Mouse (Mus musculus) left cerebral cortex, postnatal 14 days (tissue): ENCODE measurements around the gene Pla2g15. TPM values are rescaled to one million over a fixed set of nuclear protein-coding genes. Genes with fewer than 3 reads are reported as not detected.

Experiments used
- DNase-seq, 2 experiments: peaks; one replicate each; pipeline ENCODE4 v3.0.0; 2021 to 2022; ENCODE audit warnings: low spot score in 2 of 2, mixed read lengths in 1 of 2
- intact Hi-C: fragments of 180-260 bp; cut with DNase I; formaldehyde crosslinking; loops from one replicate; pipeline ENCODE4 v1.15.1; 2025
- total RNA-seq, 2 experiments: library from RNA; stranded (reverse); gene quantifications; 2 replicates each; pipeline ENCODE4 v1.2.3; 2021

Pla2g15 gene
- total RNA-seq, 2 experiments from 2014 or later = 23.0 to 25.3 TPM

GRCm38 (mm10) chr8:106210035-106210731 is 60.0 kb downstream of the Pla2g15 start:
- peak in 1 of 2 experiments; percentile 62 for DNase-seq
- intact Hi-C loops = loop anchor here (5.0 kb wide), 1 partner anchor 73 kb away; the partner anchor contains the start of gene Esrp2

- intact Hi-C loops = loop anchor here (5.0 kb wide), 1 partner anchor 74 kb away; the partner anchor contains the start of gene Esrp2
Measured at GRCm38 (mm10) chr8:106210821-106211345, 60.7 kb downstream of the Pla2g15 start, which contains the start of the genes Slc7a6os and Prmt7. Slc7a6os (minus strand) TSS chr8:106210935. Prmt7 (plus strand) TSS chr8:106210936.

GRCm38 (mm10) chr8:106211421-106211820 is 61.2 kb downstream of the Pla2g15 start:
- intact Hi-C loops = loop anchor here (5.0 kb wide), 1 partner anchor 74 kb away; the partner anchor contains the start of gene Esrp2
- DNase-seq = no peak

More at GRCm38 (mm10) chr8:106210821-106211345, 60.7 kb downstream of the Pla2g15 start, which contains the start of the genes Slc7a6os and Prmt7:
- peak; percentile 96 to 97 for DNase-seq

- intact Hi-C loops = loop anchor here (5.0 kb wide), 1 partner anchor 77 kb away; the partner anchor contains the start of gene Esrp2
Measured at GRCm38 (mm10) chr8:106213959-106214358, 63.8 kb downstream of the Pla2g15 start.

More at GRCm38 (mm10) chr8:106213959-106214358, 63.8 kb downstream of the Pla2g15 start:
- no peak for DNase-seq

Other genes starting within 250 kb of the Pla2g15 start
- 1 to 10 TPM; 7.4 to 7.5 TPM for gene Pskh1, start 250.0 kb upstream of the Pla2g15 start, total RNA-seq
- gene Ctrl, start 216.5 kb upstream of the Pla2g15 start, total RNA-seq = 1 to 10 TPM; 1.0 to 1.1 TPM
- gene Psmb10, start 212.0 kb upstream of the Pla2g15 start, total RNA-seq = 10 to 100 TPM; 80.7 TPM
- 10 to 100 TPM; 20.0 to 21.9 TPM for gene Lcat, start 207.0 kb upstream of the Pla2g15 start, total RNA-seq
- 10 to 100 TPM; 19.2 to 21.3 TPM for gene Slc12a4, start 184.3 kb upstream of the Pla2g15 start, total RNA-seq
- not detected for gene Dpep3, start 171.0 kb upstream of the Pla2g15 start, total RNA-seq
- 10 to 100 TPM; 15.9 to 18.2 TPM for gene Dus2, start 159.1 kb upstream of the Pla2g15 start, total RNA-seq
- gene Dpep2nb, start 144.4 kb upstream of the Pla2g15 start, total RNA-seq = not detected
- 10 to 100 TPM; 13.4 to 13.8 TPM for gene Ddx28, start 138.5 kb upstream of the Pla2g15 start, total RNA-seq
- 1 to 10 TPM; 9.2 to 9.7 TPM for gene Nfatc3, start 91.6 kb upstream of the Pla2g15 start, total RNA-seq
- gene Esrp2, start 13.4 kb upstream of the Pla2g15 start, total RNA-seq = under 1 TPM in 1 of 2 experiments, not detected in 1; 0.79 TPM
- gene Slc7a6, start 18.5 kb downstream of the Pla2g15 start, total RNA-seq = 10 to 100 TPM; 26.8 to 29.9 TPM
- gene Slc7a6os, start 60.5 kb downstream of the Pla2g15 start, total RNA-seq = 10 to 100 TPM; 26.8 to 28.3 TPM
- 10 to 100 TPM; 37.1 to 37.8 TPM for gene Prmt7, start 60.5 kb downstream of the Pla2g15 start, total RNA-seq
- gene Smpd3, start 187.6 kb downstream of the Pla2g15 start, total RNA-seq = 10 to 100 TPM; 85.0 to 87.5 TPM